Comparison of ENCODE assay signal across 8 mouse cellular contexts in the genomic region with DNA sequence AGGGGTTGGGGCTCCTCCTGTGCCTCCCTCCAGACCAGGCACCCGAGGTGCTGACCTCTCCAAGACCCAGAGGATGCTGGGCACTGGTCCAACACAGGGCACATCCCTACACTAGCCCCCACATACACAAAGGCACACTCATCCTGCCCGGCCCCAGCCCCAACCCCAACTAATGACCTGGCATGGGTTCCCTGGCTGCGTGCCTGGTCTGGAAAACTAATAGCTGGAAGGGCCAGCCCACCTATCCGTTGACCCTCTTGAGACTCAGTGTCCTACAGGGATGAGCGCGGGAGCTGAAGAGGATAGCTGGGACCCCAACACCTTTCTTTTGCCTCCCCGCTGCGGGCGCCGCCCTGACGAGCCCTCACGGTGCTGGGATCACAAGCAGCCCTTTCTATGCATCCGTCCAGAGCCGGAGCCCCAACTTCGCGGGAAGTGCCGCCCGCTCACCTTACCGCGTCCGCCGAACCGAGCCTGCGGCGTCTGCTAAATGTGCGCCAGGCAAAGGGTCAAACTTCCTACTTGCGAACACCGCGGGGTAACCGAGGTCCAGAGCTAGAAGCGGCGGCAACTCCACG. TPM values are rescaled to one million over a fixed set of nuclear protein-coding genes. Genes with fewer than 3 reads are reported as not detected.
DNase-seq lines count a peak whose midpoint lies in the region; ATAC-seq and TF ChIP-seq lines count a peak whose summit lies in the region.

No protein-coding gene starts in this region.

- no peak for TF ChIP-seq POLR2A in testis, adult 2 months (IDR thresholded peaks at IDR 0.05; ENCODE audit: control insufficient read depth, low read depth, low read length)

- no peak for ATAC-seq in cerebellum, adult (ENCODE audit: insufficient number of reproducible peaks, low FRiP score, low TSS enrichment)
- ATAC-seq in kidney, postnatal 0 days (replicated peaks; ENCODE audit: low FRiP score, low read depth), result 0 out of 2 replicates have a peak, but pooled peaks have one; percentile 33
- no peak for ATAC-seq in neural tube, embryonic 15.5 days (ENCODE audit: low FRiP score)

- H3K4me1 ChIP-seq in testis, adult 2 months (ENCODE audit: control insufficient read depth, insufficient read depth, low read length), result peaks cover 3% of the 10 kb centered on the region
- H3K4me1 ChIP-seq in kidney, postnatal 0 days (replicated peaks; ENCODE audit: insufficient read depth, low read length), result 0 out of 2 replicates have a peak, but pooled peaks cover 2% of the 10 kb centered on the region
- H3K4me1 ChIP-seq in neural tube, embryonic 15.5 days, result peaks cover 15% of the 10 kb centered on the region

- TF ChIP-seq CTCF in testis, adult 2 months (IDR thresholded peaks at IDR 0.05; ENCODE audit: control insufficient read depth, insufficient read depth, insufficient replicate concordance, low read depth, low read length), result no peak
- no peak for TF ChIP-seq CTCF in kidney, postnatal 0 days (IDR thresholded peaks at IDR 0.05; ENCODE audit: low read depth)

- H3K9ac ChIP-seq in kidney, postnatal 0 days (ENCODE audit: low read depth, low read length), result peak overlapping the region; percentile 56
- H3K9ac ChIP-seq in neural tube, embryonic 15.5 days (replicated peaks), result no peak overlapping the region

- 2% methylated on average over 33 of the region's 33 CpGs for WGBS in kidney, postnatal 0 days
- under 1% methylated on average over 33 of the region's 33 CpGs for WGBS in neural tube, embryonic 15.5 days

- H3K27ac ChIP-seq in testis, adult 2 months (ENCODE audit: control insufficient read depth, insufficient read depth, low read depth, low read length), result no peak overlapping the region
- H3K27ac ChIP-seq in kidney, postnatal 0 days, result peak overlapping the region; percentile 21
- H3K27ac ChIP-seq in neural tube, embryonic 15.5 days (replicated peaks), result no peak overlapping the region

- H3K4me2 ChIP-seq in kidney, postnatal 0 days (ENCODE audit: low read length), result peak overlapping the region; percentile 72
- peak overlapping the region; percentile 60 for H3K4me2 ChIP-seq in neural tube, embryonic 15.5 days

- no peaks in the 10 kb centered on the region for H3K9me3 ChIP-seq in kidney, postnatal 0 days (replicated peaks; ENCODE audit: low read length)
- H3K9me3 ChIP-seq in neural tube, embryonic 15.5 days (replicated peaks), result no peaks in the 10 kb centered on the region

- no peaks in the 10 kb centered on the region for H3K36me3 ChIP-seq in testis, adult 2 months (ENCODE audit: control insufficient read depth, insufficient read depth, low read length)
- no peaks in the 10 kb centered on the region for H3K36me3 ChIP-seq in kidney, postnatal 0 days (ENCODE audit: insufficient read depth, low read length)
- no peaks in the 10 kb centered on the region for H3K36me3 ChIP-seq in neural tube, embryonic 15.5 days

- H3K27me3 ChIP-seq in testis, adult 2 months (ENCODE audit: control insufficient read depth, insufficient read depth, low read length), result no peaks in the 10 kb centered on the region
- H3K27me3 ChIP-seq in kidney, postnatal 0 days (ENCODE audit: insufficient read depth, low read length), result peaks cover 13% of the 10 kb centered on the region
- H3K27me3 ChIP-seq in neural tube, embryonic 15.5 days (replicated peaks), result peaks cover 42% of the 10 kb centered on the region

- DNase-seq in cerebellum, adult 18-20 months, result peak; percentile 50 to 63
- no peak for DNase-seq in testis, postnatal 14 days (ENCODE audit: low spot score)
- DNase-seq in kidney, postnatal 0 days (ENCODE audit: low spot score), result no peak
- DNase-seq in adrenal gland, postnatal 36 days, result no peak
- no peak for DNase-seq in adrenal gland, postnatal 25 days

- peak overlapping the region; percentile 30 for H3K4me3 ChIP-seq in testis, adult 2 months (ENCODE audit: control insufficient read depth, low read depth, low read length)
- H3K4me3 ChIP-seq in kidney, postnatal 0 days (replicated peaks; ENCODE audit: low read depth, low read length), result peak overlapping the region; percentile 37
- H3K4me3 ChIP-seq in neural tube, embryonic 15.5 days (replicated peaks), result peak overlapping the region; percentile 35

RNA-seq across cellular contexts. Expression of gene A930017K11Rik, which starts 1.1 kb away (rescaled TPM):
- 0.10 and 0.20 TPM in 2 replicates for polyA plus RNA-seq in testis, adult 2 months (2012; rRNA removed)
- 6.8 and 7.2 TPM in 2 replicates for polyA plus RNA-seq in kidney, postnatal 0 days (2015; fragmentation: Nextera tagmentation; extraction: Ambion mirVana)
- polyA plus RNA-seq in neural tube, embryonic 15.5 days (2015; fragmentation: Nextera tagmentation; extraction: Ambion mirVana), result 0.24 TPM in 1 of 2 replicates, not detected in the other
- total RNA-seq in adrenal gland, postnatal 36 days (2021), result not detected
- total RNA-seq in adrenal gland, postnatal 25 days (2021), result not detected in 2 replicates

RNA-seq across cellular contexts. Expression of gene Nhlrc4, which starts 6.6 kb away (rescaled TPM):
- 0.40 and 0.69 TPM in 2 replicates for polyA plus RNA-seq in testis, adult 2 months (2012; rRNA removed)
- 1.1 and 2.5 TPM in 2 replicates for polyA plus RNA-seq in kidney, postnatal 0 days (2015; fragmentation: Nextera tagmentation; extraction: Ambion mirVana)
- polyA plus RNA-seq in neural tube, embryonic 15.5 days (2015; fragmentation: Nextera tagmentation; extraction: Ambion mirVana), result not detected in 2 replicates
- total RNA-seq in adrenal gland, postnatal 36 days (2021), result not detected
- not detected in 2 replicates for total RNA-seq in adrenal gland, postnatal 25 days (2021)

RNA-seq across cellular contexts. Expression of gene Pigq, which starts 6.6 kb away (rescaled TPM):
- 21.4 and 24.4 TPM in 2 replicates for polyA plus RNA-seq in testis, adult 2 months (2012; rRNA removed)
- polyA plus RNA-seq in kidney, postnatal 0 days (2015; fragmentation: Nextera tagmentation; extraction: Ambion mirVana), result 69.5 and 70.2 TPM in 2 replicates
- polyA plus RNA-seq in neural tube, embryonic 15.5 days (2015; fragmentation: Nextera tagmentation; extraction: Ambion mirVana), result 71.9 and 78.2 TPM in 2 replicates
- 100 to 1,000 TPM in 1 of 2 experiments, 10 to 100 TPM in 1; 96.8 to 117 TPM for total RNA-seq in adrenal gland, postnatal 36 days (2021)
- total RNA-seq in adrenal gland, postnatal 25 days (2021), result 110 and 113 TPM in 2 replicates

RNA-seq across cellular contexts. Expression of gene Rab40c, which starts 31.8 kb away (rescaled TPM):
- polyA plus RNA-seq in testis, adult 2 months (2012; rRNA removed), result 30.2 and 31.9 TPM in 2 replicates
- polyA plus RNA-seq in kidney, postnatal 0 days (2015; fragmentation: Nextera tagmentation; extraction: Ambion mirVana), result 20.4 and 22.1 TPM in 2 replicates
- 46.2 and 50.5 TPM in 2 replicates for polyA plus RNA-seq in neural tube, embryonic 15.5 days (2015; fragmentation: Nextera tagmentation; extraction: Ambion mirVana)
- 10 to 100 TPM; 20.6 to 46.0 TPM for total RNA-seq in adrenal gland, postnatal 36 days (2021)
- total RNA-seq in adrenal gland, postnatal 25 days (2021), result 33.0 and 36.9 TPM in 2 replicates

RNA-seq across cellular contexts. Expression of gene Capn15, which starts 34.3 kb away (rescaled TPM):
- polyA plus RNA-seq in testis, adult 2 months (2012; rRNA removed), result 20.1 and 22.1 TPM in 2 replicates
- polyA plus RNA-seq in kidney, postnatal 0 days (2015; fragmentation: Nextera tagmentation; extraction: Ambion mirVana), result 17.0 and 19.8 TPM in 2 replicates
- 20.1 and 22.5 TPM in 2 replicates for polyA plus RNA-seq in neural tube, embryonic 15.5 days (2015; fragmentation: Nextera tagmentation; extraction: Ambion mirVana)
- total RNA-seq in adrenal gland, postnatal 36 days (2021), result 10 to 100 TPM; 16.7 to 23.8 TPM
- total RNA-seq in adrenal gland, postnatal 25 days (2021), result 22.8 and 24.5 TPM in 2 replicates

Comparison
In these comparisons a context has a peak if more than half of its experiments do, and no peak if none do; other contexts are left out.
1. DNase-seq: peak in cerebellum, adult 18-20 months (2 of 2); none in testis, postnatal 14 days (single experiment), kidney, postnatal 0 days (single experiment), adrenal gland, postnatal 36 days (0 of 2) and adrenal gland, postnatal 25 days (single experiment).
2. Peak in every context shown above with its lines, with median percentiles within 50 percentile points of each other: H3K4me3 ChIP-seq.